Mouse (Mus musculus) olfactory bulb, adult 2 months (tissue): Measurements from ENCODE around the gene Gabrr2. TPM values are rescaled to one million over a fixed set of nuclear protein-coding genes. Genes with fewer than 3 reads are reported as not detected.

Experiments used
- H3K27ac ChIP-seq: fragments of 200-500 bp; 2 replicates; pipeline ENCODE4 v1.5.1; 2012; ENCODE audit warnings: low read depth, low read length; ENCODE audit not compliant: insufficient read depth
- H3K4me1 ChIP-seq: fragments of 200-500 bp; 2 replicates; pipeline ENCODE4 v1.6.1; 2012; ENCODE audit warnings: low read length; ENCODE audit not compliant: control insufficient read depth, insufficient read depth
- H3K4me3 ChIP-seq: fragments of 200-500 bp; 2 replicates; pipeline ENCODE4 v1.5.1; 2012; ENCODE audit warnings: mild to moderate bottlenecking, low read depth, low read length, moderate library complexity; ENCODE audit not compliant: insufficient read depth
- CTCF ChIP-seq: fragments of 200-500 bp; IDR thresholded peaks from 2 replicates; pipeline ENCODE4 v1.5.1; 2012; ENCODE audit warnings: low read depth, mild to moderate bottlenecking, low read length, moderate library complexity; ENCODE audit not compliant: insufficient read depth
- POLR2A ChIP-seq: fragments of 200-500 bp; IDR thresholded peaks from 2 replicates; pipeline ENCODE4 v1.6.1; 2012; ENCODE audit warnings: mild to moderate bottlenecking, low read depth, low read length, moderate library complexity; ENCODE audit not compliant: insufficient read depth
- WGBS: fragments of 180-500 bp; shearing (Covaris S2); methylation state at CpG from one replicate; pipeline ENCODE4 v1.1.7; 2018; 5-methylcytosine and 5-hydroxymethylcytosine counted together
- polyA plus RNA-seq: library from polyadenylated mRNA; stranded (reverse); fragments of >200 nt; gene quantifications from 2 replicates; pipeline ENCODE4 v1.2.4, GENCODE M21; 2012; ENCODE audit warnings: low replicate concordance; ENCODE audit not compliant: missing spikeins, insufficient read depth, insufficient read length

The Gabrr2 gene
- polyA plus RNA-seq, 1 experiment: not detected

- no peak overlapping the region for H3K27ac ChIP-seq
- 87% methylated on average over 4 of the region's 4 CpGs for WGBS
- TF ChIP-seq POLR2A (no peak), CTCF (no peak)
- no peak overlapping the region for H3K4me3 ChIP-seq
- H3K4me1 ChIP-seq: no peaks in the 10 kb centered on the region
Measured at GRCm38 (mm10) chr4:33039826-33040225, 23.0 kb upstream of the Gabrr2 start.

GRCm38 (mm10) chr4:33049601-33050000 is 13.2 kb upstream of the Gabrr2 start:
- 96% methylated on average over 11 of the region's 11 CpGs for WGBS
- no peak overlapping the region for H3K4me3 ChIP-seq
- no peaks in the 10 kb centered on the region for H3K4me1 ChIP-seq
- TF ChIP-seq POLR2A (no peak), CTCF (no peak)
- no peak overlapping the region for H3K27ac ChIP-seq

GRCm38 (mm10) chr4:33052055-33052454 is 10.7 kb upstream of the Gabrr2 start:
- H3K4me3 ChIP-seq: no peak overlapping the region
- WGBS: 75% methylated on average over 3 of the region's 3 CpGs
- H3K4me1 ChIP-seq: no peaks in the 10 kb centered on the region
- TF ChIP-seq CTCF (no peak), POLR2A (no peak)
- no peak overlapping the region for H3K27ac ChIP-seq

GRCm38 (mm10) chr4:33052650-33053049 is 10.1 kb upstream of the Gabrr2 start:
- WGBS: 89% methylated on average over 5 of the region's 5 CpGs
- no peak overlapping the region for H3K4me3 ChIP-seq
- H3K27ac ChIP-seq: no peak overlapping the region
- no peaks in the 10 kb centered on the region for H3K4me1 ChIP-seq
- TF ChIP-seq POLR2A: no peak
- no peak for TF ChIP-seq CTCF

GRCm38 (mm10) chr4:33054426-33054825 is 8.4 kb upstream of the Gabrr2 start:
- no peak overlapping the region for H3K4me3 ChIP-seq
- TF ChIP-seq POLR2A (no peak), CTCF (no peak)
- no peak overlapping the region for H3K27ac ChIP-seq
- no peaks in the 10 kb centered on the region for H3K4me1 ChIP-seq

- Histone ChIP-seq H3K4me3 (no peak overlapping the region), H3K27ac (no peak overlapping the region), H3K4me1 (no peaks in the 10 kb centered on the region)
- 94% methylated on average over 1 of the region's 1 CpGs for WGBS
- TF ChIP-seq CTCF: no peak
- no peak for TF ChIP-seq POLR2A
Measured at GRCm38 (mm10) chr4:33056317-33056716, 6.5 kb upstream of the Gabrr2 start.

- H3K4me1 ChIP-seq: no peaks in the 10 kb centered on the region
- no peak overlapping the region for H3K4me3 ChIP-seq
- H3K27ac ChIP-seq: no peak overlapping the region
- TF ChIP-seq POLR2A: no peak
- no peak for TF ChIP-seq CTCF
- 58% methylated on average over 11 of the region's 11 CpGs for WGBS
Measured at GRCm38 (mm10) chr4:33057890-33058687, 4.7 kb upstream of the Gabrr2 start.

- Histone ChIP-seq H3K4me1 (no peaks in the 10 kb centered on the region), H3K27ac (no peak overlapping the region), H3K4me3 (no peak overlapping the region)
- TF ChIP-seq CTCF (no peak), POLR2A (no peak)
- 71% methylated on average over 7 of the region's 7 CpGs for WGBS
Measured at GRCm38 (mm10) chr4:33061158-33061557, 1.6 kb upstream of the Gabrr2 start.

GRCm38 (mm10) chr4:33064986-33065385 is 2.2 kb downstream of the Gabrr2 start:
- Histone ChIP-seq H3K4me3 (no peak overlapping the region), H3K27ac (no peak overlapping the region), H3K4me1 (no peaks in the 10 kb centered on the region)
- 81% methylated on average over 6 of the region's 6 CpGs for WGBS
- no peak for TF ChIP-seq POLR2A
- no peak for TF ChIP-seq CTCF
